Mouse (Mus musculus) stomach, embryonic 14.5 days (tissue): Measurements from ENCODE around the gene Btaf1. TPM values are rescaled to one million over a fixed set of nuclear protein-coding genes. Genes with fewer than 3 reads are reported as not detected.
"Not testable (repeated sequence)": the region's sequence is repeated elsewhere in the genome, so short reads cannot be mapped to it uniquely, and the experiment has no call there.

Experiments used
- ATAC-seq: fragments of 200-750 bp; cut with Nextera tagmentation; 2 replicates; pipeline ENCODE4 v1.8.0; 2017; ENCODE audit warnings: low read depth, moderate TSS enrichment; ENCODE audit not compliant: insufficient number of reproducible peaks, insufficient read depth, low FRiP score
- H3K27ac ChIP-seq: fragments of 300-500 bp; sonication (generic); 2 replicates; pipeline ENCODE4 v1.5.1; 2014; ENCODE audit warnings: mild to moderate bottlenecking, low read length, moderate library complexity, mixed read lengths
- H3K27me3 ChIP-seq: fragments of 300-500 bp; sonication (generic); 2 replicates; pipeline ENCODE4 v1.6.1; 2014; ENCODE audit warnings: low read length, control low read depth, mixed read lengths; ENCODE audit not compliant: control insufficient read depth, insufficient read depth
- H3K36me3 ChIP-seq: fragments of 300-500 bp; sonication (generic); 2 replicates; pipeline ENCODE4 v1.6.1; 2014; ENCODE audit warnings: mild to moderate bottlenecking, control low read depth, low read length, moderate library complexity, mixed read lengths; ENCODE audit not compliant: control insufficient read depth, insufficient read depth
- H3K4me1 ChIP-seq: fragments of 300-500 bp; sonication (generic); 2 replicates; pipeline ENCODE4 v1.6.1; 2014; ENCODE audit warnings: low read length, control low read depth, mixed read lengths; ENCODE audit not compliant: control insufficient read depth, insufficient read depth
- H3K4me2 ChIP-seq: fragments of 300-500 bp; sonication (generic); replicated peaks from 2 replicates; pipeline ENCODE4 v1.6.1; 2014; ENCODE audit warnings: low read depth, low read length, control low read depth
- H3K4me3 ChIP-seq: fragments of 300-500 bp; sonication (generic); 2 replicates; pipeline ENCODE4 v1.5.1; 2014; ENCODE audit warnings: low read depth, low read length, control low read depth
- H3K9ac ChIP-seq: fragments of 300-500 bp; sonication (generic); replicated peaks from 2 replicates; pipeline ENCODE4 v1.6.1; 2014; ENCODE audit warnings: low read depth, mild to moderate bottlenecking, control low read depth, low read length, moderate library complexity, mixed read lengths
- H3K9me3 ChIP-seq: fragments of 300-500 bp; sonication (generic); 2 replicates; pipeline ENCODE4 v1.6.1; 2016; ENCODE audit warnings: low read depth, low read length, control low read depth; ENCODE audit not compliant: control insufficient read depth
- WGBS: fragments of 180-500 bp; shearing (Covaris S2); extraction: QIAGEN DNeasy Blood & Tissue Kit; methylation state at CpG from one replicate; pipeline ENCODE4 v1.1.7; 2014; 5-methylcytosine and 5-hydroxymethylcytosine counted together
- polyA plus RNA-seq: library from polyadenylated mRNA; unstranded; fragments of >200 nt; fragmentation: Nextera tagmentation; extraction: Ambion mirVana; gene quantifications from 2 replicates; pipeline ENCODE4 v1.2.1, GENCODE M21; 2014

The Btaf1 gene
- polyA plus RNA-seq, 1 experiment from 2014 or later: 15.8 TPM

- not testable (repeated sequence) for H3K9ac ChIP-seq, H3K9me3 ChIP-seq, H3K27ac ChIP-seq, H3K4me1 ChIP-seq, ATAC-seq, H3K27me3 ChIP-seq, H3K4me2 ChIP-seq, H3K4me3 ChIP-seq
- 88% methylated on average over 6 of the region's 6 CpGs for WGBS
- H3K36me3 ChIP-seq: peaks cover 37% of the 10 kb centered on the region
Measured at GRCm38 (mm10) chr19:36962544-36963260, 36.8 kb downstream of the Btaf1 start.

DNA sequence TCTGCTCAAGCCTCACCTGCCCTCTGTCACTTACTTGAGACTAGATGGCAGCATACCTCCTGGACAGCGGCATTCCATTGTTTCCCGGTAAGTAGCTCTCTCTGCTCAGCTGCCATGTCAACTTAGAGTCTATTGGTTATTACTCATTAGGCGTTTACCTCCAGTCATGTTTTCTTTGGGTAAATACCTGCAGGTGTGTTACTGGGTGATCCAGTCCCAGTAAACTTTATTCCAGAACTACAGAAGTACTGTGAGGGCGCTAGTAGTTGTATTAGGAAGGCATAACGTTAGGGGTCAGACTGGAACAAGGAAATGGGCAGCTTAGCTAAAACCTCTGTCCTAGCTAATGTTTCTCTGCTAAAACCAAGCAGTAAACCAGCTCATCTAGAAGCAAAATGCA is 78.7 kb downstream of the Btaf1 start:
- Histone ChIP-seq H3K4me1 (no peaks in the 10 kb centered on the region), H3K4me2 (no peak overlapping the region), H3K27ac (no peak overlapping the region), H3K9ac (no peak overlapping the region), H3K27me3 (no peaks in the 10 kb centered on the region), H3K4me3 (no peak overlapping the region), H3K36me3 (peaks cover 49% of the 10 kb centered on the region), H3K9me3 (no peaks in the 10 kb centered on the region)
- 77% methylated on average over 5 of the region's 5 CpGs for WGBS
- no peak for ATAC-seq

- 89% methylated on average over 3 of the region's 3 CpGs for WGBS
- Histone ChIP-seq H3K9ac (no peak overlapping the region), H3K9me3 (no peaks in the 10 kb centered on the region), H3K27ac (no peak overlapping the region), H3K4me3 (no peak overlapping the region), H3K4me1 (no peaks in the 10 kb centered on the region), H3K36me3 (peaks cover 49% of the 10 kb centered on the region), H3K27me3 (no peaks in the 10 kb centered on the region), H3K4me2 (no peak overlapping the region)
- ATAC-seq: no peak
Measured at GRCm38 (mm10) chr19:37009878-37010281, 84.0 kb downstream of the Btaf1 start.

GRCm38 (mm10) chr19:37013461-37013860 is 87.6 kb downstream of the Btaf1 start:
- H3K4me3 ChIP-seq: no peak overlapping the region
- 92% methylated on average over 6 of the region's 6 CpGs for WGBS
- no peaks in the 10 kb centered on the region for H3K27me3 ChIP-seq
- no peak overlapping the region for H3K27ac ChIP-seq
- H3K9me3 ChIP-seq: no peaks in the 10 kb centered on the region; the same call in 1 of the 2 replicates
- ATAC-seq: no peak
- no peak overlapping the region for H3K9ac ChIP-seq
- no peak overlapping the region for H3K4me2 ChIP-seq
- H3K36me3 ChIP-seq: peaks cover 33% of the 10 kb centered on the region
- H3K4me1 ChIP-seq: 0 out of 2 replicates have a peak, but pooled peaks cover 2% of the 10 kb centered on the region

DNA sequence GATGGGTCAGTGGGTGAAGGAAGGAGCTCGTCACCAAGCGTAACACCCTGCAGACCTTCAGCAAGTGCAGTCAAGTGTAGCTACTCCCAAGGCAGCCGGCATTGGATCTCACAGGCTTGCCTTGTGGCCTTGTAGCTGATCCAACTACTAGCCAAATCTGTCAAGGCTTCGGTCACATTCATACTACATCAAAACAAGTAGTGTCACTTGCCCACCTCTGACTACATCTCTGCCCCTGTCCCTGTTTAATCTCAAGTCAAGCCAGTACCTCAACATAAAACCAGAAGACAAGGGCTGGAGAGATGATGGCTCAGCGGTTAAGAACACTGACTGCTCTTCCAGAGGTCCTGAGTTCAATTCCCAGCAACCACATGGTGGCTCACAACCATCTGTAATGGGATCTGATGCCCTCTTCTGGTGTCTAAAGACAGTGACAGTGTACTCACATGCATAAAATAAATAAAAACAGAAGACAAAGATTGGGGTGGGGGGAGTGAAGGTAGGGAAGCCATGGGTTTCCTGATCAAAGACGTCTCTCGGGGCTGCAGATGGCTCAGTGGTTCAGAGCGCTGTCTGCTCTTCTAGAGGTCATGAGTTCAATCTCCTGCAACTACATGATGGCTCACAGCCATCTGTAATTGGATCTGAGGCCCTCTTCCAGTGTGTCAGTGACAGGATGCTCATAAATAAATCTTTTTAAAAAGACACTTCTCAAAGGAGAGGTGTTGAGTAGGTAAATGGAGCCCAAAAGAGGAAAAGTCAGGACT is 88.5 kb downstream of the Btaf1 start:
- H3K9ac ChIP-seq: no peak overlapping the region
- no peaks in the 10 kb centered on the region for H3K27me3 ChIP-seq
- WGBS: 78% methylated on average over 8 of the region's 8 CpGs
- H3K4me3 ChIP-seq: no peak overlapping the region
- no peak overlapping the region for H3K27ac ChIP-seq
- 0 out of 2 replicates have a peak, but pooled peaks cover 2% of the 10 kb centered on the region for H3K4me1 ChIP-seq
- ATAC-seq: no peak
- peaks cover 26% of the 10 kb centered on the region for H3K36me3 ChIP-seq
- no peaks in the 10 kb centered on the region; the same call in 1 of the 2 replicates for H3K9me3 ChIP-seq
- no peak overlapping the region for H3K4me2 ChIP-seq

GRCm38 (mm10) chr19:37016890-37017289 is 91.0 kb downstream of the Btaf1 start:
- Histone ChIP-seq H3K27ac (no peak overlapping the region), H3K4me2 (no peak overlapping the region), H3K27me3 (no peaks in the 10 kb centered on the region), H3K9me3 (no peaks in the 10 kb centered on the region; the same call in 1 of the 2 replicates), H3K36me3 (peaks cover 3% of the 10 kb centered on the region; the same call in 1 of the 2 replicates), H3K4me1 (0 out of 2 replicates have a peak, but pooled peaks cover 2% of the 10 kb centered on the region), H3K4me3 (no peak overlapping the region), H3K9ac (no peak overlapping the region)
- ATAC-seq: no peak
- WGBS: 89% methylated on average over 6 of the region's 6 CpGs

- Histone ChIP-seq H3K9ac (peak overlapping the region; percentile 10; the same call in 1 of the 2 replicates), H3K27ac (no peak overlapping the region), H3K4me3 (peak overlapping the region; percentile 36), H3K4me1 (0 out of 2 replicates have a peak, but pooled peaks cover 2% of the 10 kb centered on the region), H3K9me3 (no peaks in the 10 kb centered on the region; the same call in 1 of the 2 replicates), H3K36me3 (no peaks in the 10 kb centered on the region), H3K27me3 (no peaks in the 10 kb centered on the region), H3K4me2 (peak overlapping the region; percentile 54)
- 3% methylated on average over 26 of the region's 26 CpGs for WGBS
- peak; percentile 88 for ATAC-seq
Measured at GRCm38 (mm10) chr19:37018411-37018810, 92.5 kb downstream of the Btaf1 start.

- WGBS: 45% methylated on average over 5 of the region's 5 CpGs
- Histone ChIP-seq H3K4me2 (peak overlapping the region; percentile 54), H3K9ac (0 out of 2 replicates have a peak overlapping the region, but pooled peaks have one; percentile 10), H3K27me3 (no peaks in the 10 kb centered on the region), H3K27ac (no peak overlapping the region), H3K9me3 (no peaks in the 10 kb centered on the region; the same call in 1 of the 2 replicates), H3K4me1 (0 out of 2 replicates have a peak, but pooled peaks cover 2% of the 10 kb centered on the region), H3K4me3 (peak overlapping the region; percentile 36), H3K36me3 (no peaks in the 10 kb centered on the region)
- no peak for ATAC-seq
Measured at GRCm38 (mm10) chr19:37018931-37019330, 93.1 kb downstream of the Btaf1 start.
